Mouse (Mus musculus) E14TG2a.4 (cell line): ENCODE results near the gene Tnni2.
A peak's percentile ranks its signal among the peaks of the same experiment; 100 is the strongest.

ENCODE experiments used
- H3K27me3 ChIP-seq: 2 replicates; pipeline ENCODE4 v1.6.1; 2014; ENCODE audit warnings: low read length, control low read depth; ENCODE audit not compliant: insufficient read depth
- H3K36me3 ChIP-seq: 2 replicates; pipeline ENCODE4 v1.6.1; 2014; ENCODE audit warnings: low read length, control low read depth; ENCODE audit not compliant: insufficient read depth
- H3K4me1 ChIP-seq: replicated peaks from 2 replicates; pipeline ENCODE4 v1.6.1; 2014; ENCODE audit warnings: low read depth, low read length, control low read depth
- H3K4me3 ChIP-seq: replicated peaks from 2 replicates; pipeline ENCODE4 v1.5.1; 2014; ENCODE audit warnings: mild to moderate bottlenecking, low read length
- H3K9me3 ChIP-seq: 2 replicates; pipeline ENCODE4 v1.6.1; 2014; ENCODE audit warnings: low read length, control low read depth
- CTCF ChIP-seq: conservative IDR thresholded peaks from 2 replicates; pipeline ENCODE4 v1.5.1; 2014; ENCODE audit warnings: low read length
- NANOG ChIP-seq: IDR thresholded peaks from 2 replicates; pipeline ENCODE4 v1.6.1; 2014; ENCODE audit warnings: borderline replicate concordance, low read length, mixed read lengths
- POU5F1 ChIP-seq: IDR thresholded peaks from 2 replicates; pipeline ENCODE4 v1.6.1; 2014; ENCODE audit warnings: low read length, borderline replicate concordance

Gene Tnni2

DNA sequence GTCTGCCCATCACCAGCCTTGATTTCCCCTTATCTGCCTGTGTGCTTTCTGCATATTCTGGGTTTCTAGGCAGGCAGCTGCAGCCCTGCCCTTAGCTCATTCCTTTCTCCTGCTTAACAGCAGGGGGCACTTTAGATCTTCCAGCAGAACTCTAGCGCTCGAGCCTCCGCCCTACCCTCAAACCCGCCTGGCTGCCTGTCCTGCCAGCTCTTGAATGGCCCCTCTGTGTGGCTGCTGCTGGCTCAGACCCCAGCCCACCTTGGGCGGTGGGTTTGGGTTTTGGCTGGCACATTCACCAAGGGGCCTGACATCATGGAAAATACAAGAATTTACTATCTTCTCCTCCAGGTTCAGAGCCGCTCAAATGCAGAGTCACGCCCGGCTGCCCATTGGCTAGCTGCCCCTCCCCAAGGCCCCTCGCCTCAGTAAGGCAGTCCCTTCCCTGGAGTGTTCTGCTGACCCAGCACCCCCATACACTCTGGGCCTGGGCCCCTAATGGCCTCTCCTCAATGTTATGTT is 45.8 kb downstream of the Tnni2 start:
- no peak for TF ChIP-seq NANOG
- TF ChIP-seq POU5F1: no peak
- no peak for TF ChIP-seq CTCF
- no peaks in the 10 kb centered on the region for H3K36me3 ChIP-seq
- peaks cover 90% of the 10 kb centered on the region for H3K27me3 ChIP-seq
- H3K4me3 ChIP-seq: 0 out of 2 replicates have a peak overlapping the region, but pooled peaks have one; percentile 10
- H3K4me1 ChIP-seq: peaks cover 26% of the 10 kb centered on the region
- H3K9me3 ChIP-seq: peaks cover 8% of the 10 kb centered on the region; the same call in 1 of the 2 replicates

GRCm38 (mm10) chr7:142488053-142488452 is 46.4 kb downstream of the Tnni2 start:
- TF ChIP-seq POU5F1 (no peak), NANOG (no peak), CTCF (no peak)

GRCm38 (mm10) chr7:142493535-142493934 is 51.9 kb downstream of the Tnni2 start:
- TF ChIP-seq CTCF: no peak
- no peak for TF ChIP-seq NANOG
- no peak for TF ChIP-seq POU5F1
- no peaks in the 10 kb centered on the region for H3K36me3 ChIP-seq
- peaks cover 8% of the 10 kb centered on the region; the same call in 1 of the 2 replicates for H3K9me3 ChIP-seq
- peaks cover 83% of the 10 kb centered on the region for H3K27me3 ChIP-seq
- H3K4me3 ChIP-seq: no peak overlapping the region
- no peaks in the 10 kb centered on the region for H3K4me1 ChIP-seq

More at GRCm38 (mm10) chr7:142488053-142488452, 46.4 kb downstream of the Tnni2 start:
- Histone ChIP-seq H3K27me3 (peaks cover 90% of the 10 kb centered on the region), H3K36me3 (no peaks in the 10 kb centered on the region), H3K9me3 (peaks cover 8% of the 10 kb centered on the region; the same call in 1 of the 2 replicates), H3K4me3 (no peak overlapping the region), H3K4me1 (peaks cover 24% of the 10 kb centered on the region)
